Comparison of ENCODE assay signal across 17 mouse cellular contexts in the genomic region with DNA sequence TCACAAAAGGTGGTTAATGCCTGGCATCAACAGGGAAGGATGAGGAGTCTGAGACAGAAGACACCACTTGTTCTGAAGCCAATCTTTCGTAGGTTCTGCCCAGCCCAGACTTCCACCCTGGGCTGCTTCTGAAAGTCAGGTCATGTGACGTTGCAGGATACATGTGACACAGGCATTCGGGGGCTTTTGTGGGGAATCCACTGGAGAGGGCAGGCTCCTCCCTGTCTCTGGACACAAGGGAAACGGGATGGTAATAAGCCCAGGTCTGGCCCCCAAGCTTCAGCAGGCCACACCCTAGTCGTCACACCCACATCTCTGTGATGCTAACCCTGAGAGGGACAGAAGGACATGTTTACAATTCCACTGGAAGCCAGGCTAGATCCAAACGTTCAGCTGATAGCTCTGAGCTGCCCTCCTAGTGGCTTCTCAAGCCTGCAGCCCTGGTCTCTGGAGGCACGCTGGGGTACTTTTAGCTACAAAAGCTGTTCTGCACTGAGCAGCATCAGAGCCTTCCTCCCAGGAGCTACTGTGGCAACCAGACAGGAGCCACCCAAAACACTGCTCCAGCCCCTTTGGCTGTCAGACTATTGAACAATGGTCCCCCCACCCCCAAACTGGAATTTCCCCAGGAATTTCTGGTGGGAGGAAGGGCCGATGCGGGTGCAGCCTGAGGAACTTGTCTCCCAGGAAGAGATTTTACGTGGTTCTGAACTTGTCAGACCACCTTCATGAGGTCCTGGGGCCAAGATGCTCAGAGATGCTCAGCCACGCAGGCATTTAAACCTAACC. TPM values are rescaled to one million over a fixed set of nuclear protein-coding genes. Genes with fewer than 3 reads are reported as not detected.
A peak's percentile ranks its signal among the peaks of the same experiment; 100 is the strongest.
DNase-seq lines count a peak whose midpoint lies in the region; ATAC-seq and TF ChIP-seq lines count a peak whose summit lies in the region.
"Had no signal": no experiment of that assay in that cellular context is flagged by ENCODE, and none has a peak within 500 bp of the region (broad histone marks: within the 10 kb centered on the region; RNA-seq: fewer than 3 reads in every experiment).

No protein-coding gene starts in this region.

- intact Hi-C loops in heart, postnatal 14 days (cut with DNase I): no loop called here

- no peak overlapping the region for H3K4me2 ChIP-seq in heart, embryonic 12.5 days
- H3K4me2 ChIP-seq in lung, embryonic 14.5 days: no peak overlapping the region
- H3K4me2 ChIP-seq in intestine, embryonic 16.5 days (ENCODE audit: low read depth, low read length): no peak overlapping the region
- H3K4me2 ChIP-seq: hindbrain, embryonic 13.5 days; limb, embryonic 13.5 days had no signal

- ATAC-seq in heart, embryonic 12.5 days (ENCODE audit: insufficient number of reproducible peaks, low FRiP score): 0 out of 2 replicates have a peak, but pooled peaks have one; percentile 52
- ATAC-seq in lung, embryonic 14.5 days (ENCODE audit: insufficient read depth): peak; percentile 46; the same call in 1 of the 2 replicates
- peak; percentile 54; the same call in 1 of the 2 replicates for ATAC-seq in intestine, embryonic 16.5 days
- ATAC-seq: forebrain, embryonic 16.5 days had no signal

- 46% methylated on average over 11 of the region's 11 CpGs for WGBS in heart, embryonic 12.5 days
- WGBS in lung, embryonic 14.5 days: 37% methylated on average over 11 of the region's 11 CpGs
- whole genome bisulfite sequencing in intestine, embryonic 16.5 days: 35% methylated on average over 11 of the region's 11 CpGs

- DNase-seq in heart, postnatal 14 days: no peak
- no peak for DNase-seq in lung, embryonic 14.5 days
- DNase-seq in lung, adult 18-20 months: no peak
- no peak for DNase-seq in ES-E14 (ENCODE audit: low read depth, low spot score)
- DNase-seq in adrenal gland, adult 18-20 months (ENCODE audit: low spot score in 2 of 2): no peak
- no peak for DNase-seq in thymus, postnatal 14 days
- DNase-seq: adrenal gland, postnatal 36 days; B cell, adult 2 months; cerebellum, adult 11-12 months; gastrocnemius, postnatal 10 days; kidney, postnatal 14 days; right cerebral cortex, postnatal 25 days had no signal

- peaks cover 15% of the 10 kb centered on the region for H3K4me1 ChIP-seq in heart, embryonic 12.5 days (replicated peaks)
- H3K4me1 ChIP-seq in lung, embryonic 14.5 days (ENCODE audit: insufficient read depth): 0 out of 2 replicates have a peak, but pooled peaks cover 8% of the 10 kb centered on the region
- H3K4me1 ChIP-seq in ES-E14 (ENCODE audit: control insufficient read depth in 2 of 2, insufficient read depth in 2 of 2, low read length in 2 of 2, poor library complexity in 1 of 2): peaks cover 1 to 8% of the 10 kb centered on the region in 2 experiments; a peak in 2 of 4 replicates
- H3K4me1 ChIP-seq in intestine, embryonic 16.5 days (ENCODE audit: control insufficient read depth, insufficient read depth, low read length): peaks cover 11% of the 10 kb centered on the region; the same call in 1 of the 2 replicates

- TF ChIP-seq CTCF in lung, embryonic 14.5 days (IDR thresholded peaks at IDR 0.05; ENCODE audit: low read depth): no peak

- H3K9me3 ChIP-seq in heart, embryonic 12.5 days (replicated peaks): no peaks in the 10 kb centered on the region
- H3K9me3 ChIP-seq in lung, embryonic 14.5 days (ENCODE audit: low read depth, low read length): no peaks in the 10 kb centered on the region
- H3K9me3 ChIP-seq in ES-E14 (ENCODE audit: control insufficient read depth, insufficient read depth, low read depth, low read length): no peaks in the 10 kb centered on the region
- no peaks in the 10 kb centered on the region for H3K9me3 ChIP-seq in intestine, embryonic 16.5 days (ENCODE audit: control insufficient read depth, low read length)
- H3K9me3 ChIP-seq: hindbrain, embryonic 13.5 days; limb, embryonic 13.5 days had no signal

- no peak overlapping the region for H3K27ac ChIP-seq in heart, embryonic 12.5 days (ENCODE audit: poor library complexity, severe bottlenecking)
- no peak overlapping the region for H3K27ac ChIP-seq in lung, embryonic 14.5 days (ENCODE audit: low read depth)
- H3K27ac ChIP-seq in ES-E14 (ENCODE audit: insufficient read depth, low read depth, low read length, poor library complexity, severe bottlenecking): peak overlapping the region; percentile 14; the same call in 1 of the 2 replicates
- H3K27ac ChIP-seq in intestine, embryonic 16.5 days (ENCODE audit: low read length): no peak overlapping the region
- H3K27ac ChIP-seq: hindbrain, embryonic 13.5 days; limb, embryonic 13.5 days had no signal

- H3K36me3 ChIP-seq in heart, embryonic 12.5 days: no peaks in the 10 kb centered on the region
- no peaks in the 10 kb centered on the region for H3K36me3 ChIP-seq in lung, embryonic 14.5 days (ENCODE audit: insufficient read depth)
- no peaks in the 10 kb centered on the region for H3K36me3 ChIP-seq in ES-E14 (ENCODE audit: control insufficient read depth, insufficient read depth, low read length, poor library complexity, severe bottlenecking)
- H3K36me3 ChIP-seq in intestine, embryonic 16.5 days (ENCODE audit: control insufficient read depth, insufficient read depth, low read length): no peaks in the 10 kb centered on the region
- H3K36me3 ChIP-seq: hindbrain, embryonic 13.5 days; limb, embryonic 13.5 days had no signal

- no peak overlapping the region for H3K4me3 ChIP-seq in heart, embryonic 12.5 days
- H3K4me3 ChIP-seq in lung, embryonic 14.5 days (ENCODE audit: low read depth, low read length): no peak overlapping the region
- H3K4me3 ChIP-seq in ES-E14 (ENCODE audit: insufficient read depth in 1 of 2, low read depth in 1 of 2, low read length in 2 of 2, poor library complexity in 1 of 2, severe bottlenecking in 1 of 2): no peak overlapping the region
- H3K4me3 ChIP-seq in intestine, embryonic 16.5 days (ENCODE audit: low read length): no peak overlapping the region
- H3K4me3 ChIP-seq: hindbrain, embryonic 13.5 days; limb, embryonic 13.5 days had no signal

- no peaks in the 10 kb centered on the region for H3K27me3 ChIP-seq in heart, embryonic 12.5 days (replicated peaks)
- no peaks in the 10 kb centered on the region for H3K27me3 ChIP-seq in lung, embryonic 14.5 days (ENCODE audit: insufficient read depth, low read length)
- no peaks in the 10 kb centered on the region for H3K27me3 ChIP-seq in intestine, embryonic 16.5 days (replicated peaks; ENCODE audit: control insufficient read depth, insufficient read depth, low read length)
- H3K27me3 ChIP-seq: hindbrain, embryonic 13.5 days; limb, embryonic 13.5 days had no signal

- no peak overlapping the region for H3K9ac ChIP-seq in heart, embryonic 12.5 days
- H3K9ac ChIP-seq in lung, embryonic 14.5 days: no peak overlapping the region
- H3K9ac ChIP-seq in ES-E14 (ENCODE audit: insufficient read depth, low read depth, low read length, poor library complexity, severe bottlenecking): no peak overlapping the region
- H3K9ac ChIP-seq in intestine, embryonic 16.5 days (ENCODE audit: low read depth, low read length): no peak overlapping the region
- H3K9ac ChIP-seq: hindbrain, embryonic 13.5 days; limb, embryonic 13.5 days had no signal

- in situ Hi-C loops in ES-E14 (cut with MboI; ENCODE audit: low sequenced_read_pairs in 2 of 2, unreplicated experiment in 2 of 2): no loop called here

TF ChIP-seq in ES-E14, 5 proteins besides CTCF, POLR2A, EP300 and RAD21:
- no peak for TF ChIP-seq ZNF384 (IDR thresholded peaks at IDR 0.05; ENCODE audit: low read depth, low read length)
- TF ChIP-seq CHD2 (IDR thresholded peaks at IDR 0.05; ENCODE audit: low read depth, low read length): no peak
- TF ChIP-seq ZC3H11A (IDR thresholded peaks at IDR 0.05; ENCODE audit: borderline replicate concordance, low read depth, low read length): no peak
- no peak for TF ChIP-seq MAFK (IDR thresholded peaks at IDR 0.05; ENCODE audit: insufficient read depth, low read depth, low read length)
- no peak for TF ChIP-seq HCFC1 (IDR thresholded peaks at IDR 0.05; ENCODE audit: borderline replicate concordance, insufficient read depth, low read length)

RNA-seq across cellular contexts. Expression of a gene that starts 42.7 kb away (rescaled TPM):
- polyA plus RNA-seq in heart, embryonic 12.5 days (2016; fragmentation: Nextera tagmentation; extraction: Ambion mirVana): 38.7 and 39.4 TPM in 2 replicates
- total RNA-seq in heart, postnatal 14 days (2021): 10 to 100 TPM; 33.5 to 37.4 TPM
- 56.7 and 57.7 TPM in 2 replicates for polyA plus RNA-seq in lung, embryonic 14.5 days (2014; fragmentation: Nextera tagmentation; extraction: Ambion mirVana)
- total RNA-seq in ES-E14 (2012; rRNA removed): 10.2 and 13.5 TPM in 2 replicates
- polyA plus RNA-seq in intestine, embryonic 16.5 days (2015; fragmentation: Nextera tagmentation; extraction: Ambion mirVana): 19.1 and 20.4 TPM in 2 replicates
- 10 to 100 TPM in 1 of 2 experiments, 1 to 10 TPM in 1; 9.3 to 14.0 TPM for total RNA-seq in adrenal gland, adult 18-20 months (2021)

RNA-seq across cellular contexts. Expression of a gene that starts 48.0 kb away (rescaled TPM):
- polyA plus RNA-seq in heart, embryonic 12.5 days (2016; fragmentation: Nextera tagmentation; extraction: Ambion mirVana): 63.6 and 64.5 TPM in 2 replicates
- total RNA-seq in heart, postnatal 14 days (2021): 10 to 100 TPM; 29.5 to 30.6 TPM
- polyA plus RNA-seq in lung, embryonic 14.5 days (2014; fragmentation: Nextera tagmentation; extraction: Ambion mirVana): 112 and 116 TPM in 2 replicates
- 23.1 and 25.9 TPM in 2 replicates for total RNA-seq in ES-E14 (2012; rRNA removed)
- 110 and 114 TPM in 2 replicates for polyA plus RNA-seq in intestine, embryonic 16.5 days (2015; fragmentation: Nextera tagmentation; extraction: Ambion mirVana)
- 10 to 100 TPM; 48.5 to 56.4 TPM for total RNA-seq in adrenal gland, adult 18-20 months (2021)
